Mouse (Mus musculus) R1 (cell line): Measurements from ENCODE around the gene Pigp.

Experiments
- DNase-seq: peaks from one replicate; pipeline ENCODE4 v3.0.0-alpha.2; 2018; ENCODE audit warnings: low read depth, low spot score

Pigp gene

GRCm38 (mm10) chr16:94371301-94371931 is at the start of gene Pigp:
Gene Pigp, minus strand, starts transcription at chr16:94371842.
- DNase-seq = peak; percentile 93

GRCm38 (mm10) chr16:94420498-94420897 is 48.9 kb upstream of the Pigp start:
- DNase-seq = peak; percentile 72

GRCm38 (mm10) chr16:94414151-94414550 is 42.5 kb upstream of the Pigp start:
- no peak for DNase-seq

- no peak for DNase-seq
Observed at GRCm38 (mm10) chr16:94412760-94413159, 41.1 kb upstream of the Pigp start.

GRCm38 (mm10) chr16:94412198-94412597 is 40.6 kb upstream of the Pigp start:
- no peak for DNase-seq

GRCm38 (mm10) chr16:94411287-94411686 is 39.6 kb upstream of the Pigp start:
- no peak for DNase-seq

- peak; percentile 13 for DNase-seq
Observed at GRCm38 (mm10) chr16:94402185-94402584, 30.5 kb upstream of the Pigp start.

- no peak for DNase-seq
Observed at GRCm38 (mm10) chr16:94401636-94402035, 30.0 kb upstream of the Pigp start.

GRCm38 (mm10) chr16:94399141-94399540 is 27.5 kb upstream of the Pigp start:
- no peak for DNase-seq

- DNase-seq = no peak
Observed at GRCm38 (mm10) chr16:94396641-94397040, 25.0 kb upstream of the Pigp start.

- no peak for DNase-seq
Observed at GRCm38 (mm10) chr16:94395051-94395450, 23.4 kb upstream of the Pigp start.

GRCm38 (mm10) chr16:94392299-94392698 is 20.7 kb upstream of the Pigp start:
- DNase-seq = no peak

- no peak for DNase-seq
Observed at GRCm38 (mm10) chr16:94387690-94388089, 16.0 kb upstream of the Pigp start.

GRCm38 (mm10) chr16:94383277-94383676 is 11.6 kb upstream of the Pigp start:
- no peak for DNase-seq

GRCm38 (mm10) chr16:94379386-94379785 is 7.7 kb upstream of the Pigp start:
- DNase-seq = no peak

- DNase-seq = peak; percentile 91
Observed at GRCm38 (mm10) chr16:94370915-94371300, 734 bp downstream of the Pigp start.

- DNase-seq = peak; percentile 95
Observed at GRCm38 (mm10) chr16:94370173-94370914, 1.3 kb downstream of the Pigp start, which contains the start of gene Ttc3. Gene Ttc3, plus strand, starts transcription at chr16:94370618.

GRCm38 (mm10) chr16:94369596-94370172 is 2.0 kb downstream of the Pigp start:
- peak; percentile 16 for DNase-seq

GRCm38 (mm10) chr16:94365435-94365834 is 6.2 kb downstream of the Pigp start:
- no peak for DNase-seq

- DNase-seq = no peak
Observed at GRCm38 (mm10) chr16:94363814-94364213, 7.8 kb downstream of the Pigp start.

- peak; percentile 13 for DNase-seq
Observed at GRCm38 (mm10) chr16:94362174-94362873, 9.3 kb downstream of the Pigp start.
